Mouse (Mus musculus): ENCODE data around the gene Golga7b. TPM values are rescaled to one million over a fixed set of nuclear protein-coding genes. Genes with fewer than 3 reads are reported as not detected.

Gene Golga7b
- polyA plus RNA-seq (2015; fragmentation: Nextera tagmentation; extraction: Ambion mirVana) = 0.39 and 0.52 TPM in 2 replicates

DNA sequence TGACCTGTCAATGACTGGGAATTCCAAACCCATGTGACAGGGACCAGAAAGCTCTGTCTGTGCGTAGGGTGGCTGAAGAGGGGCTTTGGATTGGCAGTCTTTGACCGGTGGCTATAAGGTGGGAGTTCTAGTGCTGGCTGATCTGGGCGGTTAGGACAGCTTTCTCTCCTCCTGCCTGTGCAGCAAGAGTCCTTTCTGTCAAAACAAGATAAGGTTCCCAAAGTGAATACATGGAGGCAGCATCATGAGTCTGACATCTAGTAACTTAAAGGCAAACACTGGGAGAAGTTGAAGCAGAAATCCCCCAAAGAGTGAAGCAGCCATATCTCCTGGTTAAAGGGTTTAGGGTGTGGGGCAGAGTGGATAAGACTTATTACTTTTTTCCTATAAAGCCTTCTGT, at the start of gene Golga7b:
Gene Golga7b, plus strand, starts transcription at position 56 of the 400 bp plus-strand sequence.
- no peak for DNase-seq (ENCODE audit: low spot score)

- DNase-seq (ENCODE audit: low spot score) = no peak
Measured at GRCm38 (mm10) chr19:42198026-42198425, 49.3 kb upstream of the Golga7b start.

DNA sequence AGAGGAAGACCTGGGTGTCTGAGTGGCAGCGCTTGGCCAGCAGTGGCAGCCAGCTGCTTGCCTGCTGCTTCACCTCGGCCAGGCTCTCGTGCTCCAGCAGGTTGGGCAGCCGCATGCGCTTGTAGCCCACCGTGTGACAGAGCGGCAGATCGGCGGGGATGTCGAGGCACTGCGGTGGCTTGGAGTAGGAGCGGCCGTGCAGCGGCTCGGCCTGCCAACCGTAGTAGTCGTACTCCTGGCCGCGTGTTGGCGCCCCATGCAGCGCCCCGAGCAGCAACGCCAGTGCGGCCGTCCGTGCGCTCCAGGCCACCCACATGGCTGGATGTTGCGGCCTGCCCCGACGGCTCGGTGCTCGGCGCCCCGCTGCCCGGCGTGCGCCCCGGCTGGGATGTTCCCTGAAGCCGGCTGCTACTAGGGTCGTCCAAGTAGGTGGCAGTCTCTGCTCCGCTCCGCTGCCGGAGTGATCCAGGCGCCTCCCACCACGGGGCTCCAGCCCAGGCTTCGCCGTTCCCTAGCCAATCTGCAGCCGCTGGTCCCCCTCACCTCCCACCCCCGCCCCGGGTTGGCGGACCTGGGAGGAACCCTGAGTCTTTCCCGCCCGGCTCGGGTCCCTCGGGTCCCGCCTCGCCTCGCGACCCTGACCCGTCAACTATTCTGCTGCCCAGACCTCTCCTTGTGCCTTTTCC, 45.5 kb upstream of the Golga7b start, which contains the start of gene Sfrp5:
Gene Sfrp5, minus strand, starts transcription at position 557 of the 686 bp plus-strand sequence.
- no peak for DNase-seq (ENCODE audit: low spot score)

- DNase-seq (ENCODE audit: low spot score) = no peak
Measured at GRCm38 (mm10) chr19:42202467-42202866, 44.9 kb upstream of the Golga7b start.

DNA sequence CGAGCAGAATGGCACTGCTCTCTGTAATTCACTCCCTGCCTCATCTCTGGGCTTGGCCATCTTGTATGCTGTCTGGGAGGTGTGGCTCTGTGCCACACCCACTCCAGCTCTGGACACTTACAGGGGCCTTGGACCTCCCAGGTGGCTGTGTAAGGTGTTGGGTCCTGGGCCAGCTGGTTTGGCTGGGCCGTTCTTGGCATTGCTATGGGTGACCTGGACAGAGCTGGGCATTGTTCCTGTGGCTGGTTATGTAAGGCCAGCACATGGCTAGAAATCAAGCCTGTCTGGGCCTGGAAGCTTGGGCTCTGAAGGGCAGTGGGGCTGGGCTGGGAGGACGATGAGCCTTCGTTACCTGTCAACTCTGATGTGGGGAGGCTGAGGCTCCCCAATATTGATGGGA, 43.1 kb upstream of the Golga7b start:
- no peak for DNase-seq (ENCODE audit: low spot score)

GRCm38 (mm10) chr19:42205201-42205600, 42.2 kb upstream of the Golga7b start:
- DNase-seq (ENCODE audit: low spot score) = no peak

DNA sequence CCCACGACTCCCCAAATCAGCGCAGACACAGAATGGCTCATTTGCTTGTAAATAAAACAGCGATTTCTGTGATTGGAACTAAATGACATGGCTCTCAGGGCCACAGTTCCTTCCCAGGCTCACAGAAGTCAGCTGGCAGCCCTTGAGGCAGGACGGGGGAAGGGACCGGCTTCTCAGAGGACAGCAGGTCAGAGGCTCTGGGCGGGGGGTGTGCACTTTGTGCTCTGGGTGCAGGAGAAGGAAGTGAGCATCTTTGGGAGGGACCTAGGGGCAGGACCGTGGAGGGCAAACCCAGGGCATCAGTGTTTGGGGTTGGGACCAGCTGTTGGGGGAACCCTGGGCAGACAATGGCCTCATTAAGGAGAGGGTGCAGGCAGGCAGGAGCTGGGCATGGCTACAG, 37.9 kb upstream of the Golga7b start:
- no peak for DNase-seq (ENCODE audit: low spot score)

- no peak for DNase-seq (ENCODE audit: low spot score)
Measured at GRCm38 (mm10) chr19:42209976-42210375, 37.4 kb upstream of the Golga7b start.

- no peak for DNase-seq (ENCODE audit: low spot score)
Measured at GRCm38 (mm10) chr19:42211936-42212335, 35.4 kb upstream of the Golga7b start.

- no peak for DNase-seq (ENCODE audit: low spot score)
Measured at GRCm38 (mm10) chr19:42214601-42215000, 32.8 kb upstream of the Golga7b start.

DNA sequence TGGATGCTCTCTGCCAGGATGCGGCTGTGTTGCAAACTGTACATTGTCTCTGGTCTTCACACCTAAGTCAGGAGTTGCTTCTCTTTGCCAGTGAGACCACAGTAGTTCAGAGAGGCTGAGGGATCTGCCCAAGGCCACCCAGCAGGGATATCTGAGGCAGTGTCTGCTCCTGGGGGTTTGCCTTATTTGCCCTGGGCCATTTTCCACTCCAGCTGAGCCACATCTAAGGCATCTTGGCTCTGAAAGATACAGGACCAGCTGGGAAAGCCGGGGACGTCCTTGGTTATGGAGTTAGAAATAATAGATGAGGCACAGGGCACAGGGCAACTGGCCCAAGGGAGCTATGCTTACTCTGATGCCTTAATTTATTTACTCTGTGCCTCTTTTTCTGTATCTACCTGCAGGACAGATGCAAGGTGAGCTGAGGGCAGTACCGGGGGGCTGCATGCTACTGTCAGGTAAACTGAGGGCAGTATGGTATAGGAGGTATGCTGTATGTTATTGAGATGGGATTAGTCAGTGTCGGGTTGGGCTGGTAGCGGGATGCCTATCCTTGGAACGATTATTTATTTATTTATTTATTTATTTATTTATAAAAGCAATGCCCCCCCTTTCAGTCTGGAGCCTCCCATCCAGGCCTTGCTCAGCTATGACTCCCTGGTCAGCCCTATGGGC, 30.5 kb upstream of the Golga7b start:
- no peak for DNase-seq (ENCODE audit: low spot score)

GRCm38 (mm10) chr19:42217374-42217763, 30.0 kb upstream of the Golga7b start:
- DNase-seq (ENCODE audit: low spot score) = peak; percentile 12

DNA sequence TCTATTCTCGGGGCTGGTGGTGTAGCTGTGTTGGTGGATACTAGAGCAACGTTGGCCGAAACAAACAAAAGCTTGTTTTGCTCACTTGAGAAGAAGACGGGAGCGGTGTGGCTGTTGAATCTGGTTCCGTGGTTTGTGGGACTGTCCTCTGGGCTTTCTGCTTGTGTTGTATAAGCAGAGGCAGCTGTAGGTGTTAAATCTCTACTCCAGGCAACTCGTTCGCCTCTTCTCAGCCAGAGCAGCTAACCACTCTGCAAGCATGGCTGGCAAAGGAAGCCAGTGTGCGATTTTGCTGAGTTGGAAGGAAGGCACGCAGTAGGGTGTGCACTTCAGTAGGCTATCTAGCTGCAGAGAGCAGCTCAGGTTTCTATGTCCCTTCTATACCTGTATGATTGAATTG, 20.9 kb upstream of the Golga7b start:
- DNase-seq (ENCODE audit: low spot score) = no peak

DNA sequence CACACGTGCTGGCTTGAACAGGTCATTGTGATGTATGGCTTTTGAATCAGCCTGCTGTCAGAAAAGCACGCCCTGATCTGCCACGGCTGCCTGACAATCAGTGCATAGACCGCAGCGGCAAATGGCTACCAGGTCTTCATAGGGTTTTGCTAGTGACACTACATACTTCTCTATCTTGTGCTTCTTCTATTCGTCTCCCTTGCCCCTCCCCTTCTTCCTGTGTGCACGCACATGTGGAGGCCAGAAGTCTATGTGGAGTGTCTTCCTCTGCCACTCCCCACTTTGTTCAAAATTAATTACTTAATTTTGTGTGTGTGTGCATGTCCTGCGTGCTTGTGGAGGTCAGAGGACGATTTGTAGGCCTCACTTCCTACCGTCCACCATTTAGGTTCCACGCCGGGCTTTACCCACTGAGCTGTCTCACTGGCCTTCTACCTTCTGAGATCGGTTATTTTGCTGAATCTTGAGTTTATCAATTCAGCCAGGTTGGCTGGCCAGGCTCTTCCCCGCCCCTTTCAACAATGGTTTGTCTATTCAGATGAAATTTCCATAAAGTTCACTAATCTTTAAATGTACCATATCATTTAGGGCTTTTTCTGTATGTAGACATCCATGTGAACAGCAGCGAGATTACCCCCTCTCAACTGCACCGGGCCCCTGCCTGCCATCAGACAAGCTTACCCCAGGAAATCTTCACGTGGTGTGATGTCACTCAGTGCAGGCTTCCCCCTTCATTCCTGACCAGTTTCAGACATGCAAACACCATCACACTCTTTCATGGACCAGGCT, 17.7 kb upstream of the Golga7b start:
- DNase-seq (ENCODE audit: low spot score) = no peak

DNA sequence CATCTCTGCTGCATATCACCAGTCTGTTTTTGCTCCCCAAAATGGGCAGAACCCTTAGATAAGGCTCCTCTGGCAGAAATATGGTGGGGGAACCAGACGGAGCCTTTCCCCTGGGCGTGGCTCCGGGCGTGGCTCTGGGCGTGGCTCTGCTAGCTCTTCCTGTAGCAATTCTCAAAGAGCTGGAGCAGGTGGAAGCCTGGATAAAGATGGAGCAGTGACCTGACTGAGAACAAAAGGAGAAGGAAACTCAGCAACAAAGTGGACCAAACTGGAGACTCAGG, 17.1 kb upstream of the Golga7b start:
- no peak for DNase-seq (ENCODE audit: low spot score)

DNA sequence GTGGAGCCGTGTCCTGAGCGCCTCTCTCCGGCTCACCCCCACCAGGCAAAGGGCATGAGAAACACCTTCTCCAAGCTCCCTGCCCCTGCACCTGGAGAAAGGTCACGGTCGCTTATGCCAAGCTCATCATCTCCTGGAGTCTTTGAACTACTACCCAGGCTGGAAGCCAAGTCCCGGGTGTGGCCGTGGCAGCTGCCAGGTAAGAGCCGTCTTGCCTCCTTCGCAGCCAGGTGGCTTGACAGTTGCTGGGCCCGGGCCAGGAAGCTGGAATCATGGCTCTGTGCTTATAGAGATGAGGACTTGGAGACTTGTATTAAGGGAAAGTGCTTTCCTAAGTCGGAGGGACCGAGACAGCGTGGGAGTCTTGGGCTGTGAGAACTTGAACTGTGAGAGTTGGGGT, 16.4 kb upstream of the Golga7b start:
- no peak for DNase-seq (ENCODE audit: low spot score)

DNA sequence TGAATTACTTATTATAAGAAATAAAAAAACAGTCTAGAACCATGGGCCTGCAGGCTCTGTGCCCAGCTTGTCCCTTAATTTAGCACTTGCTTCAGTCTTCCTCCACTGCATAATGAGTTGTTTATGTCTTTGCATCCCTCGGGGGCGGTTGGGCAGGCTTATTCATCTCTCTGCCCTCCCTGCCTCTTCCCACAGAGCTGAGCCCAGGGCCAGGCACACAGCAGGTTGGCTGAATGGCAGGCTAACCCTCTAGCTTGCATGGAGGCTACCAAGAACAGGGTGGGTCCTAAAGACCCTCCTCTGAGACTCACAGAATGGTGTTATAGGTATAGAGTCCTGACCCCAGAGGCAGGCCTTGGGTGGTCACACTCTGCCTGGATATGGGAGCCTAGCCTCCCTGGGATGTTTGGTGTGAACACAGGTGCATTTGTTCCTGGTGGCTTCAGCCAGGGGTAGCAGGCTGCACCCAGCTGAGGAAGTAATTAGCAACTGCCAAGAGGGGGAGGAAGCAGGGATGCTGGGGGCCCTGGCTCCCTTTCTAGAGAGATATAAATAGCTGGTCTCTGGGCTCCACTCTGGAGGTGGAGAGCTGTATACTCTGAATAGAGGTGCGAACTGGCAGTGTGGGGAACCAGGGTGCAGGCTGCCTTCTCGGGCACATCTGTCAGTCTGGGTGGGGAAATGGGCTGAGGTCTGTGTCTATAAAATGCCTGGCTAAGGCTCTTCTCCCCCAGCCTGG, 9.6 kb upstream of the Golga7b start:
- no peak for DNase-seq (ENCODE audit: low spot score)

DNA sequence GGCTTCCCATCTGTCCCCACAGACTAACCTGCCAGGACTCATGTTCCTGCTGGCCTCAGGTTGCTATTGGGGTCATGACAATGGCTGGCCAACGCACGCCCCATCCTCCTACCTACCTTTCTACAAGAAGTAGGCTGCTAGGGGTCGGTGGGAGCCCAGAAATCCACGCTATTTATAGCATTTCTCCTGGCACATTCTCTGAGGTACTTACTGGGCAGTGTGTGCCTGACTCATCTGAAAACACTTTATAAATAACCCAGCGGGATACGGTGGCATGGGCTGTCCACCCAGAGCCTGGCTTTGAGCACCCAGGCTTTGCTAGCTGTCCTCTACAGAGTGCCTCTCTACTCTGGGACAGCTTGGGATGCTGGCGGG, 9.0 kb upstream of the Golga7b start:
- DNase-seq (ENCODE audit: low spot score) = no peak

- no peak for DNase-seq (ENCODE audit: low spot score)
Measured at GRCm38 (mm10) chr19:42240881-42241280, 6.5 kb upstream of the Golga7b start.

- DNase-seq (ENCODE audit: low spot score) = no peak
Measured at GRCm38 (mm10) chr19:42243401-42243800, 4.0 kb upstream of the Golga7b start.

GRCm38 (mm10) chr19:42246626-42247025, 748 bp upstream of the Golga7b start:
- no peak for DNase-seq (ENCODE audit: low spot score)

All from thymus, postnatal 0 days (tissue).